Mouse (Mus musculus) CD4-positive helper T cell, adult 2 months (primary cell): Measurements from ENCODE around the gene Zfp142.

Source experiments
- DNase-seq: peaks from one replicate; pipeline ENCODE4 v3.0.0-alpha.2; 2012; ENCODE audit warnings: low read depth, missing footprints, low spot score

The Zfp142 gene

GRCm38 (mm10) chr1:74587773-74588445 lies at the start of gene Zfp142, which contains the start of gene Bcs1l:
Gene Zfp142, minus strand, starts transcription at chr1:74588246.
Gene Bcs1l, plus strand, starts transcription at chr1:74588289.
- peak; percentile 98 for DNase-seq

DNA sequence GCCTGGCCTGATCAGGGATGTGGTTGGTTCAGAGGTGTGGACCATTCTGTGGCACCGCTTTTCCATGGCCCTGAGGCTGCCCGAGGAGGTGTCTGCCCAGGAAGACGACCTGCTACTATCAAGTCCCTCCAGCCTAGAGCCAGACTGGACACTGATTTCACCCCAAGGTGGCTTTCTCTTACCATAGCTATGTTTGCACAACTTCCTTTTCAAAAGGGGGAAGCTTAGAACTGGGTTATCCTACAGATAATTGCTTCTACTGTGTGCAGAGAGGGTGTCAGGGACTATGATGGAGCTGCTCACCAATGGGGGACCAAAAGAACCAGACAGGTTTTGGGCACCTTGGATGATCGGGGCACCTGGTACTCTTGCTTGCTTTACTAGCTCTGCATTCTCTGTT lies 44.7 kb upstream of the Zfp142 start:
- DNase-seq: no peak

DNA sequence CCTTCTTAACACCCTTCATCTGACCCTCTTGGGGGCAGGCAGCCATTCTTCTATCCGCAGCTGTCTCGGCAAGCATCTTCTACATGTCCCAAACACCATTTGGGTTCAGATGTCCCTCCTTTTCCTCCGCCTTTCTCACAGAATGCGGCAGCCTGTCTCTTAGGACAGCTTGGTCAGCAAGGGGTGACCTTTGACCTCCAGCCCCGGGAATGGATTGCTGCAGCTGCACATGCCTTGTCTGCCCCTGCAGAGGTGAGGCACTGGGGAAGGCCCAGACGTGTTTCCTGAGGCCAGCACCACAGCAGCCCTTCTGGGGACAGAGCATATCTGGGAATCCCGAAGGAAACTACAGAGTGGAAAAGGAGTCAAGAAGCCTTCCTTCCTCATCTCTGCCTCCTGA lies 40.0 kb upstream of the Zfp142 start:
- DNase-seq: no peak

GRCm38 (mm10) chr1:74626076-74626475 lies 38.0 kb upstream of the Zfp142 start:
- DNase-seq: no peak

GRCm38 (mm10) chr1:74624183-74624582 lies 36.1 kb upstream of the Zfp142 start:
- DNase-seq: no peak

DNA sequence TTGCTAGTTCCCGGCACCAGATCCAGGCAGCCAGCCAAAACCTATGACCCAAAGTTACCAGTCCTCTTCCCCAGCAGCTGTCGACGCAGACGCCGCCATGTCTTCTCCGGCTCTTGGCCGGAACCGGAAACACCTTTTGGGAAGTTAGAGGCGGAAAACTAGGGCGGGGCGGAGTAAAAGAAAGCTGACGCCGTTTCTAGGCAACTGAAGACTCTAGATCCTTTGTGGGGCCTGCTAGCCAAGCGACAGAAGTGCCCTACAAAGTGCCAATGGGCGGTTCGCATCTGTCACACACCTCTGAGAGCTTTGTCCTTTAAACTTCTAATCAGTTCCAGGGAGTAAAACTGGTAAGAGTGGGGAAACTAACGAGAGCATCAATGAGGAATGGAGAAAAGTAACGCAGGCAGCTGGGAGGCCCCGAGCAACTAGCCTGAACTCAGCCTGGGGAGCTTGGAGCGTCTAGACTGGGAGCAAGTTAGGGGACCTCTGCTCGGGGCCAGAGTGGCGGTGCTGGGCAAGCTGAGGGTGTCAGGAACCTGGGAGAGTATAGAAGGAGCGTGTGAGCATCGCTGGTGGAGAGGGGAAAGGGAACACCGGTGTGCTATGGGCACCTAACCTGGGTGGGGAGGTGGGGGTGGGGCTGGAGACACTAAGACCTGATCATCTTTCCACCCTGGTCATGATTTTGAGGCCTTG lies 13.4 kb upstream of the Zfp142 start, which contains the start of the genes Rnf25 and Stk36:
Gene Rnf25 (minus strand): TSS at position 131 of the 696 bp plus-strand sequence.
Gene Stk36 (plus strand): TSS at position 179 of the 696 bp plus-strand sequence.
- DNase-seq: peak; percentile 88

GRCm38 (mm10) chr1:74600501-74601266 lies 12.6 kb upstream of the Zfp142 start:
- no peak for DNase-seq

DNA sequence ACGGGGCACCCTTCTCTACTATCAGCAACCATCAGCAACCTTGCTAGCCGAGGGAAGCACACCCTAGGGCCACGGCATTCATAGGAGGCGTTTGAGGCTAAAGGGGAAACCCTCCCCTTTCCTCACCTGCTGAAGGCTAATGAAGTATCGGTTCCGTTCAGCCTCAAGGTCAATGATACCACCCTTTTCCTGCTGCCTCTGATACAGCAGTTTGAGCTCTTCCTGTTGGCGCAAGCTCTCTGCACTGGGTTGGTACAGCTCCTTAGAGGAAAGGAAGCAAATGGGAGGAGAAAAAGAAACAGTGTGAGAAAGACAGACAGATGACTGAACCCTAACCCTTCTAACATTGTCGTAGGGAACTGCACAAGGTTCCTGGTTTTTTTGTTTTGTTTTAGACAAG lies 6.4 kb upstream of the Zfp142 start:
- no peak for DNase-seq

GRCm38 (mm10) chr1:74587233-74587772 lies 743 bp downstream of the Zfp142 start:
- DNase-seq: no peak

DNA sequence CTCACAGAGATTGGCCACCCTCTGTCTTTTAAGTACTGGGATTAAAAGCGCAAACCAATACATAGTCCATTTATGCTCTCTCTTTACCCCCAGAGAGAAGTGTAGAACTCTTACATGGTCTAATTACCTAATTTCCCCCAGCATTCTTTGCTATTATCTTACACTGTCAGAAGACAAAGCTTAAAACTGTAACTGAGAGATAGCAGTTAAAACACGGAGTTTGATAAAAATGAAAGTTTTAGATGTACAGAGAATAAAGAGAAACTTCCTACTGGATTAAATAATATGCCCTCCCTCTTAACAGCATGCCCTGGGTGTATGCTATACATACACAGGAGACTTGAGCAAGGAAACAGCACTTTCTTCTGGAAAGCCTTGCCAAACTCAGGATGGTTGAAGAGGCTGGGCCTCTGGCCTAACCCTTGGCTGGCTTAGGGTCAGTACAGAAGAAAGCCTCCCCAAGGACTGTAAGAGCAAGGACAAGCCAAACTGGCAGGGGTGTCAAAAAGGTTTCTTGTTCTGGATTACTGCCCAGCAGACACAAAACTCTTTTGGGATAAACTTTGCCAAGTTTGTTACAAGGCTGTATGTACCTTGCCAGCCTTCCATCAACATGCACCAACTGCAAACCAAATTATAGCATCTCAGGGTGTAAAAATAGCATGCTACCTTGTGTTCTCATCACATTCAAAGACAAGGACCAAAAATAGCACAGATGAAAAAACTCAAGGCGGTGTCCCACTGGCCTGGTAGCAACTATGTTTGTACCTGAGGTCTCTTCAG lies 3.2 kb downstream of the Zfp142 start:
- no peak for DNase-seq

DNA sequence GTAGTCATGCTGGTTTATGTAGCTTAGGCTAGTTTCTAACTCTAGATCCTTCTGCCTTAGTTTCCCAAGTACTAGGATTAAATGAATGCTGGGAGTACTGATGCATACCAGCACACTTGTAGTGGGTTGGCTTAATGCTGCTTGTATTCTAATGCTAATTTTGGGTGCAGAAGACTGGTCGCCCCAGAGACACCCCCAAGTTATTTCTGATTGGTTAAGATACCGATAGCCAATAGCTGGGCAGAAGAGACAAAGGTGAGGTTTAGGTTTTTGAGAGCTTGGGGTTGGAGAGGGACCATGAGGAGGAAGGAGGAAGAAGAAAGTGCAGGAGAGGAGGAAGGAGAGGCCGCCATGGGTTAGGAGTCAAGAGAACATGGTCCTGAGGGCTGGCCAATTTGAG lies 5.4 kb downstream of the Zfp142 start:
- no peak for DNase-seq

GRCm38 (mm10) chr1:74569739-74570719 lies 18.0 kb downstream of the Zfp142 start:
- no peak for DNase-seq

GRCm38 (mm10) chr1:74565834-74566233 lies 22.2 kb downstream of the Zfp142 start:
- no peak for DNase-seq

DNA sequence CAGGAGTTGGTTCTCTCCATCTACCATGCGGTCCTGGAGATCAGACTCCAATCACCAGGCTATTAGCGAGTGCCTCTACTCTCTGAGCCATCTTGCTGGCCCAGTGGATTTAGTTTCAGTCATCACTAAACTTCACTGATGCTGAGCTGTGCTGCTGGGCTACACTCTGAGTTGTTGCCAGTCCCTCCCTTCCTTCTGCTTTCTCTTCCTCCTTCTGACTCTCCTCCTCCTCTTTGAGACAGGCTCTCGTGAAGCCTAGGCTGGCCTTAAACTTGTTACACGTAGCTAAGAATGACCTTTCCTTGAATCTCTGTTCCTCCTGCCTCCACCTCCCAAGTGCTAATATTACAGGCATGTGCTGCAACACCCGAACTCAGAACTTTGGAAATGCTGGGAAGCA lies 29.0 kb downstream of the Zfp142 start:
- DNase-seq: no peak

DNA sequence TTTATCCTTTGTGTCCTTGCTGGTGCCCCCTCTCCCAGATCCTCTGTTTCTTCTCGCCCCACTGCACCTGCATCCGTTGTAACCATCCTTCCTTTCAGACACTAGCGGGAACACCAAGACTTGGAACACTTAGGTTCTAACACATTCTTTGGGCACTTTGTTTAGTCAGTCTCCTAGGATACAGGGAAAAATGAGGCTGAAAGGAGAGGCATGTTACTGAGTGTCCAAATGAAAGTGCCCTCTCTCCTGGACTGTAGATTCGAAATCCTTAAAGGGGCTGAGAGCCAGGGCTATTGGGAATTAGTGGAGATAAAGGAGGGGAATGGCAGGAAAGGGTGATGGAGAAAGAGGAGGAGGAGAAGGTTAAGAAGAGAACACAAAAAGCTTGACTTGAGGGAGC lies 43.9 kb downstream of the Zfp142 start, which contains the start of gene Usp37:
Gene Usp37 (minus strand): TSS at position 101 of the 400 bp plus-strand sequence.
- no peak for DNase-seq

- DNase-seq: no peak
These were observed 45.5 kb downstream of the Zfp142 start, which contains the start of gene Plcd4 for GRCm38 (mm10) chr1:74542451-74542961. Gene Plcd4, plus strand, starts transcription at chr1:74542888.

DNA sequence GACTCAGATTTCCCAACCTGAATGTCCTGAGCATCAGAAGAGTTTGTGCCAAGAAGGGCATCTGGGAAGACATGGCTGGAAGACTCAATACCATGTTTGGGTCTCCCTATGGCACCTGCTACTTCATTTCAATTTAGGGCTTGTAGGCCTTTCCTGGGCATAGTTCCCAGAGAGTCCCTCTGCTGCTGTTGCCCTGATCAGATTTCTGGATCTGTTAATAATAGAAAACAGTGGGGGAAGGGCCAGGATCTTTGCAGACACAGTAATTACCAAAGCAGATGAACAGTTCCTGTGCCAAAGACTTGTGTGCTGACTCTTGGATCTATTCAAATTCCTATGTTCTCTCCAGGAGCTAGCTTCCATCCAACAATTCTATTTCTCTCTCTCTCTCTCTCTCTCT lies 49.4 kb downstream of the Zfp142 start:
- no peak for DNase-seq

GRCm38 (mm10) chr1:74528589-74528988 lies 59.5 kb downstream of the Zfp142 start:
- no peak for DNase-seq

GRCm38 (mm10) chr1:74524746-74525145 lies 63.3 kb downstream of the Zfp142 start:
- no peak for DNase-seq

GRCm38 (mm10) chr1:74519875-74520274 lies 68.2 kb downstream of the Zfp142 start:
- DNase-seq: no peak
